Mouse (Mus musculus) regulatory T cell (primary cell): ENCODE data around the gene Muc2.

Source experiments
- in situ Hi-C: fragments of 300-600 bp; cut with MboI, MseI; formaldehyde crosslinking; loops from one replicate; pipeline ENCODE4 v1.15.1; 2025; ENCODE audit warnings: high pct_unique_total_duplicates

The Muc2 gene

DNA sequence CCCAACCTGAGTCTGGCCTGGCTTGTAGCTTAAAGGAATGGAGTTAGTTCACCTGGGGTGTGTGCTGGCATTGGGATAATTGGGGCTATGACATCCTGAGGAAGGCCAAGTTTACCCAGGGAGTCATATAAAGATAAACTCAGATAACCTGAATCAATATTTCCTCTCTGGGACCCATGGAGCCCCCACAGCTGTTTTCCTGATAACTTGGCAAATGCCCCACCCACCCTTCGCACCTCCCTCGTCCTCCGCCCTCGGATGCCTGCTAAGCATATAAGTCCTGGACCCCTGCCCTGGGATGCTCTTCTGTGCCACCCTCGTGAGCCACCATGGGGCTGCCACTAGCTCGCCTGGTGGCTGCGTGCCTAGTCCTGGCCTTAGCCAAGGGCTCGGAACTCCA is at the start of gene Muc2:
Gene Muc2, plus strand, starts transcription at position 301 of the 400 bp plus-strand sequence.
- in situ Hi-C loops, result loop anchor here (10.0 kb wide), 1 partner anchor 825 kb away; no protein-coding TSS in a partner anchor

DNA sequence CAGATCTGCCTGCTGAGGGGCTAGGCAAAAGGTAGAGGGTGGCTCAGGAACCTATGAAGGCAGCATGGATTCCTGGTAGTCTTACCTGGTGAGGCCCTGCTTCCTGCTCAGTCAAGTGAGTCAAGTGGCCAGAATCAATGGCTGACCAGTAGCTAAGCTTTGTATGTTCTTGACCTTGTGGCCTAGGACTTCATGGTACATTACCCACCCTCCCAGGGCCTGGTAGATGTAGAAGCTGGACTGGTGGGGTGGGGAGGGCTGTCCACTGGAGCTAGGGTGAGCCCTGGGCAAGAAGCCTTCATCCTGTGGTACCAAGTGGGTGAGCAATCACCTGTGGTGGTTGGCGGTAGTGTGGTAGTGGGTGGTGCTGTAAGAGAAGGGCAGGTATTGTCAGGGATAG is 47.8 kb upstream of the Muc2 start:
- in situ Hi-C loops, result no loop called here

DNA sequence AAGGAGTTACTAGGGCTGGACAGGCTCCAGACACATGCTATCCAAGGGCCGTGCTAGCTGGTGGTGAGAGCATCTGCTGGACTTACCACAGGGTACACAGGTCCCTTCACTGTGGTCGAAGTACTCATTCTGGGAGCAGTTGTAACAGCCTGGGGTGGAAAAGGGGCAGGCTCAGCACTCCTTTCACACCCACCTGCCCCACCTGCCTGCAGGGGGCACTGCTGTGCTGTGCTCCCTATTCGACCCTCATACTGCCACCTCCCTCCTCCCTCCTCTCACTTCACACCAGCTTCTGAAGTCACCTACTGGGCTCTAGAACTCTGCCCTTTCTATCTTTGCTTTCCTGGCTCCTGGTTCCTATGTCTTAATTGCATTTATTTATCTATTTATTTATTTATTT is 47.0 kb upstream of the Muc2 start:
- in situ Hi-C loops, result no loop called here

DNA sequence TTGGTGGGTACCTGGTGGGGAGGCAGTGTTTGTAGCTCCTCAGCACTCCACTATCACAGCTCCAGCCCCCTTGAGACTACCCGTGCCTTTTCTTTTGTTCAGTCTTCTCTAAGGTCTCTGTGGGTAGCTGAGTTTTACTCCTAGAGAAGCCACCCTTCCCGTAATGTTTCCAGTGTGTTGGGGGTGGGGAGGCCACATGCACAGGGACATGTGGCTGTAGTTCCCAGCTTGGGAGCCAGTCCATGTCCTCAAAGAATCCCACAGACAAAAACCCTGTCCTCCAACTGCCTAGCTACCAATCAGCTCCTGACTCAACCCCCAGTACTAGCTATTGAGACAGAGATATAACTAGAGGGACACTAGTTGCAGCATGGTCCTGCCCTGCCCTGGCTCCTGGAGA is 43.1 kb upstream of the Muc2 start:
- in situ Hi-C loops, result no loop called here

DNA sequence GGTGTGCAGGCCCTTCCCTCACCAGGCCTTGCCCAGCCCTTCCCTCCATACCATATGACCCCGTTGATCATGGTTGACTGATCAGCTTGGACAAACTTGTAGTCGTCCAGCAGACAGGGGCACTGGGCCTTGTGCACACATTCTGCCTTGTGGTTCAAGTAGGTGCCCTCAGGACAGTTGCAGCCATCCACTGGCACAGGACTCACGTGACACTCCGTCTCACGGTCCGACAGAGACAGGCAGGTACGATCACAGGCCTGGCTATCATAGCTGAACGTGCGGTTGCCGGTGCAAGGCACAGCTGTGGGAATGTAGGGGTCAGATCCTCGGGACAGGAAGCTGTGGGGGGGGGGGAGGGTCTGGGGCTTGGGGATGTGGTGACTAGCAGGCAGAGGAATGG is 42.3 kb upstream of the Muc2 start:
- in situ Hi-C loops, result no loop called here

DNA sequence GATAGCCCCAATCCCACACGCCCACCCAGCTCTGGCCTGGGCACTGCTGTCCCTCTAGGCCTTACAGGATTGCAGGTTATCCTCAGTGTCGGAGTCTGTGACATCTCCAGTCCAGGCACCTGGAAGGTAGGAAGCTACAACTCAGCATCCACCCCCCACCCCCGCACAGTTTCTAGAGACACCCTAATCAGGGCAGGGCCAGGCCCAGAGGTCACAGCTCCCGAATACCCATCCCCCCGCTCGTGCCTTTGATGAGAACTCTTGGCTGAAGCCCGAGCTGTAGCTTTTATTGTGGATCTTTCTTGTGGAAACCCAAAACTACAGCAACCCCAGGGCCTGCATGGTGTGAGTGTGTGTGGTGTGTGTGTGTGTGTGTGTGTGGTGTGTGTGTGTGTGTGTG is 37.9 kb upstream of the Muc2 start:
- in situ Hi-C loops, result loop anchor here (25.0 kb wide), 1 partner anchor 165 kb away; the partner anchor contains the start of genes Polr2l and Tspan4

DNA sequence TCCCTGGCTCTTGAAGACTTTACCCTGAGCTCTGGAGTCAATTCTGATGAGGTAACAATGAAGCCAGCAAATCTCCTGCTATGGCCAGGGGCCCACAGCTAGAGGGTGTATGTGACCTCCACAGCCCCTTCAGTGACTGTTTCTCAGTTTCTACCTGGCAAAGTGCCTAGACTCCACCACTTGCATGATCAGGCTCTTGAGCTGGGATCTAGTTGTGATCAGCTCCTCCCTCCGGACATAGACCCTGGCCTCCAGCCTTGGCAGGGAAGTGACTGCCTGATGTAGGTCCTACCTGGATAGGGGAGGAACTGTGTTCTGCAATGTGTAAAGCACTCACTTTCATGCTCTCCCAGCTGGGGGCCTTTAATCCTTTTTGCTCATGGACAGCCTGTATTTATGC is 29.8 kb upstream of the Muc2 start:
- in situ Hi-C loops, result loop anchor here (25.0 kb wide), 1 partner anchor 173 kb away; the partner anchor contains the start of genes Polr2l and Tspan4

DNA sequence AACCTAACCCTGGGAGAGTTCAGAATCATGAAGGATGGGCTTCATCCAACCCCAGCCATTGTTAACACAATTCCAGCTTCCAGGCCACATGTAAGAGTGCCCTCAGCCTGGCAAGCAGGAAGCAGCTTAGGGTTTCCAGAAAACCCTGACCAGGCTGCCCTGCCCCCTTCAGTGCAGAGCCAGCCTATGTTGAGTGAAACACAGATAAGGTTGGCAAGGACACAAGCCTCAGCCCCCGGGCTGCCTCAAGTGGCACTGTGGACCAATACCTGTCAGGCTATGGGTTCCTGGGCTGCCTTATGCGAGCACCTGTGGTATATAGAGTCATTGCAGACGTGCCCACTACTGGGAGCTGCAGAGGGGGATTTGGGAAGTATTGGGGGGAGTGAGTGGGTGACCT is 28.7 kb upstream of the Muc2 start:
- in situ Hi-C loops, result loop anchor here (25.0 kb wide), 1 partner anchor 174 kb away; the partner anchor contains the start of genes Polr2l and Tspan4

DNA sequence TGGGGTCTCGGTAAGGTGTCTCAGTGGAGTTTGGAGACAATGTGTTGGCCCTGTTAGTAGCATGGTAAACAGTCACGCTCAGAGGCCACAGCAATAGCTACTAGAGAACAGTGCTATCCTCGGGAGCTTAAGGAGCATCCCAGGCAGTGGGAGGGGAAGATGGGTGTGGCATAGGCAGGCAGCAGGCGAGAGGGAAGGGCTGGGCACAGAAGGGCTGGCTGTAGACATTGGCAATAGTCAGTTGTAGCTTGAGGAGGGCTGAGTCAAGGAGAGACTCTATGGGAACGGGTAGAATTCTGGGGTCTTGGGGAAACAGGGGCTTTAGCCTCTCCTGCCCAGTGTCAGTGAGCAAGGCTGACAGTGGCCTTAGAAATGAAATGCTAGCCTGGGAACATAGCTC is 27.9 kb upstream of the Muc2 start:
- in situ Hi-C loops, result loop anchor here (25.0 kb wide), 1 partner anchor 175 kb away; the partner anchor contains the start of genes Polr2l and Tspan4

DNA sequence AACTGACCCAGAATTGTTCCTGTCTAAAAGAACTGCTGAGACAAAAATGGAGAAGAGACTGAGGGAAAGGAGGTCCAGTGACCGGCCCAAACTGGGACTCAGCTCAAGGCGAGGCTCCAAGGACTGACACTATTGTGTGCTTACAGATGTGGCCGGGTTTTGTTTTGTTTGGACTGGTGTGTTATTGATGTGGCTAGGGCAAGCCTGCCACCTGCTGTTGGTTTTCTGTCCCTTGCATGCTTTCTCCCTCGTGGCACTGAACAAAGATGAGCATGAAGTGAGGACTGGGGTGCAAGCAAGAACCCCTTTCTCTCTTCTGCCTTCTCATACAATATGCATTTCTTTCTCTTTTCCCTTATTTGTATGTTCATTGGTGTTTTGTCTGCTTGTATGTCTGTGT is 23.9 kb upstream of the Muc2 start:
- in situ Hi-C loops, result loop anchor here (5.0 to 25.0 kb wide), 2 partner anchors 79 to 179 kb away; partner anchors contain the start of genes Polr2l and Tspan4

DNA sequence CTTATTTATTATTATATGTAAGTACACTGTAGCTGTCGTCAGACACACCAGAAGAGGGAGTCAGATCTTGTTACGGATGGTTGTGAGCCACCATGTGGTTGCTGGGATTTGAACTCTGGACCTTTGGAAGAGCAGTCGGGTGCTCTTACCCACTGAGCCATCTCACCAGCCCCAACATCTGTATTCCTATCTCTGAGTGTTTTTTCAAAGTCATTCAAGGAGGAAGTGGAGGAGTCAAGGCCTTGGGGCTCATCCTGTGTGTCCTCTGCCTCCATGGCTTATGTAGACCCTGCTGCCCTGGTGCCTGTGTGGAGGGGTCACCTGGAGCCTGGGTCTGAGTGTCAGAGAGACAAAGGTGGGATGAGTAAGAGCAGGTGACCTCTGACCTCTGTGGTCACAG is 21.0 kb upstream of the Muc2 start:
- in situ Hi-C loops, result loop anchor here (5.0 to 25.0 kb wide), 2 partner anchors 82 to 182 kb away; partner anchors contain the start of genes Polr2l and Tspan4

DNA sequence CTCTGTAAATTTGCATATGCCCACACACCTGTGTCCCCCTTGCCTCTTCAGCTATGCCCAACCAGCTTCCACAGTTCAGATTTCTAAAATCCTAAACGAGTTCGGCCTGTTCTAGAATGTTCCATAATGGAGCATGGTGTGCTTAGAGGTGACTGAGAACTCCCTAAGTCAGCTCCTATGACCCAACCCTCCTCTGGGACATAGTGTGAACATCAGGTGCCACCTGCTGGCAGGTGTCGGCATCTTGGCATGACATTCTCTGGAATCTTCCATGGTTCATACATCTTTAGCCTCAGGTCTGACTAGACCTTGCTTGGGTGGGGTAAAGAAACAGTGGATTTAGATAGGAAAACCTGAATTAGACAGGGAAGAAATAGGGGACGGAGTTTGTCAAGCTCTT is 19.1 kb upstream of the Muc2 start:
- in situ Hi-C loops, result loop anchor here (25.0 kb wide), 1 partner anchor 184 kb away; the partner anchor contains the start of genes Polr2l and Tspan4

DNA sequence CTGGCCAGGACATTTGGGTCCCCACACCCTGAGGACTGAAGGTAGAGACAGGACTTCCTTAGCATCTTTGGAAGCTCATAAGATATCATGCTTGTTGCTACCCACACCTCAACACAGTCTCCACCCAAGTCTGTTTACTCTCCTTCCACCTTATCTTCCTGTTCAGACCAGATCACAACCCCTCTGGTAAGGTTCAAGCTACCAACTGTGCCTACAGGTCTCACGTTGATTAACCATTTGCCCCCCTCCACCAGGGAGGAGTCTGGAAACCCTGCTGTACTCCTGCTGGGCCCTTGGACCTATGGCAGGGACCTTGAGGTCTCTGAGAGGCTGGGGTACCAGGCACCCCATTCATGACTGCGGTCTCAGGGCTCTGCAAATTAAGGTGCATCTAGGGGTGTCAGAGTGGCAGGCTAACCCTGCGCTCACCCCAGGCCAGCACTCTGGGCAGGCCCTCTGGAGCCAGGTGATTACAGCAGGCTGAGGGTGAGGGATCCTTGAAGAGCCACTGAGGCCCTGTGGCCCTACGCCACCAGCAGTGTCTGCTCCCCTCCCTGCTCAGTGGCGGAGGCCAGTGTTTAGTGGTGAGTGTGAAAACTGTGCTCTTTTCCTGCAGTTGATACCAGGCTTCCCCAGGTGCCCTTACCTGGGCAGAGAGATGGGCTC is 18.4 kb upstream of the Muc2 start:
- in situ Hi-C loops, result loop anchor here (25.0 kb wide), 1 partner anchor 184 kb away; the partner anchor contains the start of genes Polr2l and Tspan4

DNA sequence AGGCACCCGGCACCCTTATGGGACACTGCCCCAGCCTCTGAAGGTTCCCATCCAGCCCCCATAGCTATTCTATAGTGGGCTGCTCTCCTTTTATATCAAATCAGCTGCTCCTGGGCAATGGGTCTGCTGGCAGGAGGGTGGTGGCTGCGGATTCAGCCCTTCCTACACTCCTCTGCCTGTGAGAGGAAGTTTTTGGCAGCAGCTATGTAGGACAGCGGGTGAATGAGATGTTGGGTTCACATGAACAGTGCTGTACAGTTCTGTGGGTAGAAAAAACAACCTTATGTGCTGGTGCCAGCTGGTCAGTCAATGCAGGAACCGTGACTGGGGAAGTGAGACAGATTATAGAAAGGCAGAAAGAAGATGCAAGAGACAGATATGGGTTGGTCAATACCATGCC is 11.2 kb upstream of the Muc2 start:
- in situ Hi-C loops, result no loop called here

DNA sequence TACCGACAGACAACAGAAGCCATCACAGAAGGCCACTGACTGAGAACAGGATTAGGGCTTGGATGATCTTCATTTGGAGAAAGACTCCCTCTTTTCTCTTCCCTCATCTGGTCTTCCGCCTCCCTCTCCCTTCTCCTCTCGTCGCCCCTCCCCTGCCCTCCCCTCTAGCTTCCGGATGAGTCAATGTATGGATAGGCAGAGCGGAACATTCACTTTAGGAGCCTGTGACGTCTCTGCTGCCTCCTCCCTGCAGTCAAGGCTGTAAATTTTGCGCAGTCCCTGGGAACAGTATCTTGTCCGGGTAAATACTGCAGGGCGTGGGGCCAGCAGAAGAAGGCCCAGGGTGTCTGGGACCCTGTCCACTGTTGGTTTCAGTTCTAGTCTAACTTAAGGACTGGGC is 2.8 kb upstream of the Muc2 start:
- in situ Hi-C loops, result no loop called here

DNA sequence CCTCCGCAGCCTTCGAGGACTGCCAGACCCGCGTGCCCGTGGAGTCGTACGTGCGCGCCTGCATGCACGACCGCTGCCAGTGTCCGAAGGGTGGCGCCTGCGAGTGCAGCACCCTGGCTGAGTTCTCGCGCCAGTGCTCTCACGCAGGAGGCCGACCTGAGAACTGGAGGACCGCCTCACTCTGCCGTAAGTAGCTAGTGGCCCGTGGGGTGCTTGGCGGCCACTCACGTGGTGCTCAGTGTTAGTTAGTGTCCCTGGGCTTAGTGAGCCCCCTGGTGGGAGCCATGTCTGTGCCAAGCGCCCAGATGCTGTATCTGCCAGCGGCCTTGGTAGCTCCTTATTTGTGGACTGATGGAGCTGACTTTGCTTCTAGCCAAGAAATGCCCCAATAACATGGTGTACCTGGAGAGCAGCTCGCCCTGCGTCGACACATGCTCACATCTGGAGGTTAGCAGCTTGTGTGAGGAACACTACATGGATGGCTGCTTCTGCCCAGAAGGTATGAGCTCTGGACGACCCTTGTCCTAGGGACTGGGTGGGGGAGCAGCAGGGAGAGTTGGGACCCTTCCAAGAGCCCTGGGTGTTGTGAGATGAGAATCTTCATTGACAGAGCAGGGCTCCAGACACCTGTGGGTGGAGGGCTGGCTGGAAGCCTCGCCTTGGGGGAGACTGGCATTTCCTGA is 3.6 kb downstream of the Muc2 start:
- in situ Hi-C loops, result loop anchor here (10.0 kb wide), 1 partner anchor 821 kb away; no protein-coding TSS in a partner anchor

DNA sequence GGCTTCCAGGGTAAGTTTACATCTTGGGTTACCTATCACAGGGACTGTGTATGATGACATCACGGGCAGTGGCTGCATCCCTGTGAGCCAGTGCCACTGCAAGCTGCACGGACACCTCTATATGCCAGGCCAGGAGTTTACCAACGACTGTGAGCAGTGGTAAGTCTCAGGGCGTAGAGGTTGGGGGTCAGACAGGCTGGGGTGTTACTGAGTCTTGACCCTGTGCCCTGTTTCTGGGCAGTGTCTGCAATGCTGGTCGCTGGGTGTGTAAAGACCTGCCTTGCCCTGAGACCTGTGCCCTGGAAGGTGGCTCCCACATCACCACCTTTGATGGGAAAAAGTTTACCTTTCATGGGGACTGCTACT is 4.1 kb downstream of the Muc2 start:
- in situ Hi-C loops, result loop anchor here (10.0 kb wide), 1 partner anchor 821 kb away; no protein-coding TSS in a partner anchor

DNA sequence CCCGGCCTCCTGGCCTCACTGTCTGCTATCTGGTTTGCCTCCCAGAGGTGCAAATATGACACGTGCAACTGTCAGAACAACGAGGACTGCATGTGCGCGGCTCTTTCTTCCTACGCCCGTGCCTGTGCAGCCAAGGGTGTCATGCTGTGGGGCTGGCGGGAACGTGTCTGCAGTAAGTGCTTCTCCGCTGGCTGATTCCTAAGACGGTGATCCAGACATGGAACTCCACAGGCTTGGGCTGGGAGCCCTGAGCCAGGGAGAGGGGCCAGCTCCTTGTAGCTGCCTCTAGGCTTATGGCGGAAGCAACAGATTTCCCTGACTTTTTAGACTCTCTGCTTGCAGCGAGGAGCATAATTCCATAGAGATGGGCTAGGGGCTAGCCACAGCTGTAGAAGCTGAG is 6.4 kb downstream of the Muc2 start:
- in situ Hi-C loops, result loop anchor here (5.0 to 10.0 kb wide), 2 partner anchors 51 to 818 kb away; no protein-coding TSS in a partner anchor

DNA sequence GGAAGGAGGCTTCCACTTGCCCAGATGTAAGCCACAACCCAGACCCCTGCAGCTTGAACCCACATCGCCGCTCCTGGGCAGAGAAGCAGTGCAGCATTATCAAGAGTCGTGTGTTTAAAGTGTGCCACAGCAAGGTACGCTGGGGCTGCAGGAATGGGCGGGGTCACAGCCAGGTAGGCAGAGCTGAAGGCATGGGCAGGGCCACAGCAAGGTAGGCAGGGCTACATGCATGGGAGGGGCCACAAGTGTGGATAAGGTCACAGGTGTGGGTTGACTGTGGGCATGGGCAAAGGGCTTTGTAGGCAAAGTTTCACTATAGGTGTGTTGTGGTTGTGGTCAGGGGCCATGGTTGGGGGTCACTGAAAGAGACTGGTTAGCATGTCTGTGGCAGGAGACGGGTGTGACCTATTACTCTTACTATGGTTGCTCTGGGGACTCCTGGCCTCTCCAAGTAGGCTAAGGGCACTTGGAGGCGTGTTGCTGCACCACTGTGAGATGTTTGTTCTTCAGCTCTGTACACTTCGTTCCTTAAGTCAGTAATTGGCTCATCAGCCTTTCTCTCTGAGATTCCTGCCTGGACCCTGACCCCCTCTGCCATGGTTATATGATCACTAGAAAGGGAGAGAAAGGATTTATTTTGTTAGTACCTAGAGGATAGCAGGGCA is 9.5 kb downstream of the Muc2 start:
- in situ Hi-C loops, result loop anchor here (5.0 to 10.0 kb wide), 2 partner anchors 48 to 815 kb away; no protein-coding TSS in a partner anchor

DNA sequence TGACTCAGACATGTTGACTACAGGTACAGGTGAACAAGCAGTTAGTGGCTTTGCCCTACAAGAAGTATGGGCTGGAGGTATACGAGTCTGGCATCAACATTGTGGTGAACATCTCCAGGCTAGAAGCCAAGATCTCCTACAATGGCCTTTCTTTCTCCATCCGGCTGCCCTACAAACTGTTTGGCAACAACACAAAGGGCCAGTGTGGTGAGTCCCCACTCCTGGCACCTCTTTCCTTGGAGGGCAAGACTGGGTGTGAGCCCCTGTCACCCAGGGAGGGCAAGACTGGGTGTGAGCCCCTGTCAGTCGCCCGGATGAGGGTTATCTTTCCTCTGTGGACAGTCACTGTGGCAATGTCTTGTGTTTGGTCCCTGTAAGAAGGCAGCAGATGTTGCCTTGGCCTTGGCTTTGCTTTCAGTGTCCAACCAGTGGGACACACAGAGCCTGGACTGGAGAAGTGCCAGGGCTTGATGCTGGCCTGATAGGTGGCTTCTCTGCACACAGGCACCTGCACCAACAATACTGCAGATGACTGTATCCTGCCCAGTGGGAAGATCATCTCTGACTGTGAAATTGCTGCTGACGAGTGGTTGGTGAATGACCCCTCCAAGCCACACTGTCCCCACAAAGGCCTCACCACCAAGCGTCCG is 57.4 kb downstream of the Muc2 start:
- in situ Hi-C loops, result loop anchor here (5.0 to 10.0 kb wide), 2 partner anchors 50 to 417 kb away; partner anchors contain the start of gene Gm4553

DNA sequence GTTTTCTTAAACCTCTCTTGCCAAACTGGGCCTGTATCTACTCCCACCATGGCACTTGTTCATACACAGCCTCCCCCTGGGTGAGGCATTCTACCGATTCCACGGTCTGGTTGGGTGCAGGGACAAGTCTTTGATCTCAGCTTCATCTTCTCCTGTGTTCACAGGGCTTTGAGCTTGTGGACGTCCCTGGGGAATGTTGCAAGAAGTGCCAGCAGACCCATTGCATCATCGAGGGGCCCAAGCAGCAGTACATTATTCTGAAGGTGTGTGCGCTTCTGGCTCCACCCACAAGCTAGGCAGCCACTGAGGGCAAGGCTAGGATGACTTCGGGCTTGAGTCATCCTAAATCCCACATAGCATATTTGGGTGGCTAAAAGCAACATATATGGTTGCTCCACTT is 62.4 kb downstream of the Muc2 start:
- in situ Hi-C loops, result no loop called here
